Mouse (Mus musculus) adrenal gland, adult 8-10 months (tissue): Measurements from ENCODE around the gene Hs2st1. TPM values are rescaled to one million over a fixed set of nuclear protein-coding genes. Genes with fewer than 3 reads are reported as not detected.

Experiments used
- DNase-seq: peaks from one replicate; pipeline ENCODE4 v3.0.0; 2022
- total RNA-seq, 4 experiments: library from RNA; stranded (reverse); gene quantifications; 2 replicates each; pipeline ENCODE4 v1.2.4; 2022

Gene Hs2st1
- total RNA-seq, 4 experiments from 2014 or later, result 14.7 to 23.9 (median 17.6) TPM

DNA sequence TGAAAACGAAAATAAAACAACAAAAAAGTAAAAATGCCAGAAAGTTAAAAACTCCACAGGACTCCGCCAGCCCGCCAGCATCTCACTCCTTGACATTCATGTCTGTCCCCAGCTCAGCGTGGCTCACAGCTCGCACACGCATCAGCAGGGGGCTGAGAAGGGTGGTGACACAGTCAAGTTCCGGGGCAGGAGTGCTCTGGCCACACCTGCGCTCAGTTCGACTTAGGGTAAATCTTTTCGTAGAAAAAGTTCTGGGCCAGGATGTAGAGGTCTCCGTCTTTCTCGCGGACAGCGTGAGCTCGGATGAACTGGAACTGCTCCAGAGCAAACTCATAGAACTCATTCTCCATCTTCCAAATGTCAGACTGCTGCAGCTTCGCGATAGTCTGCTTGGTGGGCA lies 135.7 kb downstream of the Hs2st1 start:
- DNase-seq, result no peak

GRCm38 (mm10) chr3:144433039-144433438 lies 136.9 kb downstream of the Hs2st1 start:
- DNase-seq, result no peak

DNA sequence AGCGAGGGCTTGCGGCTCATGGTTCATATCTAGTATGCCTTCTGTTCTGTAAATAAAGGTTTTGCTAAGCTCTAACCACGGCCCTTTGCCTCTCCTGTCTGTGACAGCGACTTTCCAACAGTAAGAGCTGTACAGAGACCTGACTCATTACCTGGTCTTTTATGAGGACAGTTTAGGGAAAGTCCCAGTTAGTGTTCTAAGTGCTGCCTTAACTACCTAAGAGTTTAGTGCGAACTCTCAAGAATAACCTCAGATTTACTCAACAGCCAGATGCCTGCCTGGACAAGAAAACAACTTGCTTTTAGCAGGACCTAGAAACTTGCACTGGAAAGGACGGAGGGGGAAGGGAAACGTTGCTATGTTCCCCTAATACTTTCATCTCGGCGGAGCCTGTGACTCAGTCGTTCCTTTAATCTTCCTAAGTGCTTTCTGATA lies 137.8 kb downstream of the Hs2st1 start:
- no peak for DNase-seq

DNA sequence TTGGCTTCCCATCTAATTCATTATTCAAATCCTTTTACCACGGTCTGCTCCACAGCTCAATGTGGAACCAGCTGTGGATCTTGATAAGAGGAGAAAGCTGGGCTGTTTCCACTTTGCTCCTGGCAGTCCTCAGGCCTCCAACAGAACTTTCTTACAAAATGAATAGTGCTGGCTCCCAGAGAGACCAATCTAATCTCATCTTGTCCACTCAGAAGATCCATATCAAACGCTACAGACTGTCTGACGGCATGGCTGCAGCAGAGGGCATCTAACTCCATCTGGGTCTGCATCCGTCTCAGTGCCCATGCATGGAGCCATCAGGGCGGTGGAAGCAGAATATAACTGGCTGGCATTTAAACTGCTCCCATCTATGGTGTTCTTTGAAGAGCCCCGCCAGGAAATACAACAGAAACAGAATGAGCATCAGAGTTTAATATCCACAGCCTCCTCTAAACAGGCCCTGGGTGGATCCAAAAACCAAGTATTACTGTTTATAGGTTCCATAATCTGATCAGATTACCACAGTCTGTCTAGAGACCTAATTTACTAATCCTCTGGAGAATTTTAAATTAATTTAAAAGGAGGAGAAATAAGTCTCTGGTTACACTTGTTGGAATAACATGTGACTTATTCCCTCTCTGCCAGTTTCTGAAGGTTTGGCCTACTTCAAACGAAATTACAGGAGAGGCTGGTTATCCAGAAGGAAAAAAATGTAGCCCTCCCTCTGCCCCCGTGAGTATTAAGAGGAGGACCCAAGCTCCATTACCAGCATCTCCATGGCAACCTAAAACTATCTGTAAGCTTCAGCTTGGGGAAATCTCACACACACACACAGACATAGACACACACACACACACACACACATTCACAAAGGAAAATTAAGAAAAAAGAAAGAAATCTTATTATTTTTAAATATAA lies 141.2 kb downstream of the Hs2st1 start:
- no peak for DNase-seq

- no peak for DNase-seq
These were observed 144.9 kb downstream of the Hs2st1 start for GRCm38 (mm10) chr3:144425041-144425448.

GRCm38 (mm10) chr3:144421404-144422180 lies 148.4 kb downstream of the Hs2st1 start:
- DNase-seq, result no peak

- DNase-seq, result no peak
These were observed 156.2 kb downstream of the Hs2st1 start for GRCm38 (mm10) chr3:144413821-144414220.

DNA sequence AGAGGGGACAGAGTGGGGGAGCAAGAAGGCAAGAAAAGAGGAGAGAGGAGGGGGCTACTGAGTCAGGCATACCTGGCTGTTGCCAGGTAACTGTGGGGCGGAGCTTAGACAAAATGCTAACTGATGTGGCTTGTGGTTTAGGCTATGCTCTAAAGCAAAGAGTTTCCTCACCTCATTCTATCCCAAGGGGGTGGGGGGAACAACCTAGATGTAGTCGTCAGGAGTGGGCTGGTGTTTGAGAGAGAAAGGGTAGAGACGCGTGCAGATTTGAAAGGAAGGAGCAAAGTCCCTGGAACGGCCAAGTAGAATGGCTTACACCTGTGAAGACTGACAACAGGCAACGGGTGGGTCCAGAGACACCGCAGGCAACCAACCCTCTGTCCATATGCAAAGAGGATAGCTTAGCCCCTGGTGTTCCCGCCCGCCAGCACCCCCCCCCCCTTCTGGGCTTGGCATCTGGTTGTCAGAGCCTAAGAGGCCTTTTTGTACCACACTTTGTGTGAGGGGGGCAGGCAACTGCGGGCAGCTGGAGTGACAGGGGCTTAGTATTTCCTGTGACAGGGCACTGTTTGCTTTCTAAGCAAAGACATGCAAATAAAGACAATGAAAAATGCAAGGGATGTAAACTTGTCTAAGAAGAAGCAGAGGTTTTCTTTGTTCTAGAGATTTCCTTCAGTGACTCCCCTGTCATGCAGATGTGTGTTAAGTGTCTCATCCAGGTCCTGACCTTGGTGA lies 157.3 kb downstream of the Hs2st1 start:
- no peak for DNase-seq

GRCm38 (mm10) chr3:144411650-144412278 lies 158.2 kb downstream of the Hs2st1 start:
- DNase-seq, result no peak

DNA sequence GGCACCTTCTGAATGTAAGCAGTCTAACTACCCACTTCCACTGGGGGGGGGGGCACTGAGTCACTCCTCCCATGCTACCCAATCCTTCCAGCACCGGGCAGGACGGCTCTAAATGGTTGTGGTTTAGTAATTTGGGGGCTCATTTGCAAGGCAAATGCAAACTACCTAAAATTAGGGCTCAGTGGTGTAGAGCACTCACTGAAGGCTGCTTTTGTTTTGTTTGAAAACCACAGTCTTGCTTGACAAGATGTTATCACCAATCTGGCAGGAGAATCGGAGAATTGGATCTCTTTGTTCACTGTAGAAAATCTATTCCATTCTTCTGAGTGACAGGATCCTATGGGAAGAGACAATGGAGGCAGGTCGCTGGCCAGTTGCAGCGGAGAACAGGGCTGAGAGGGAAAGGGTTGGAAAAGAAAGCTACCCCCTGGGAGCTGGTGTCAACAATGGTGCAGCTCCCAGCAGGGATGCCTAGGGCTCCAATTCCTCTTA lies 158.9 kb downstream of the Hs2st1 start:
- no peak for DNase-seq

DNA sequence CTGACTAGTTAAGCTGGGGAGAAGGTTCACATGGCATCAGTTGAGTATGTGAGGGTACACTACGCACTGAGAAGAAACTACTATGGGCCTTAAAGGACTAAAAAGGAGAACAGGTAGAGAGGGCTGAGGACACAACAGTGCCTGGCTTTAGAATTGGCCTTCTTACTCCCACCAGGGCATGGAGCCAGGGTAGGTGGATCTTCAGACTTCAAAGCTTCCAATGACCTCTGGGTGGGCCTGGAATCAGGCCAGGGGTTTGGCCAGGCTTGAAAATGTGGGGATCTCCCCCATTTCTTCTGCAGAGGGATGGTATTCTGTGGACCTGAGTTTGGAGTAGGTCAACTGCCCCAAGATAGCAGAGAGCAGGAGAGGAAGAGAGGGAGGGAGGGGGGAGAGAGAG lies 161.0 kb downstream of the Hs2st1 start:
- DNase-seq, result no peak

DNA sequence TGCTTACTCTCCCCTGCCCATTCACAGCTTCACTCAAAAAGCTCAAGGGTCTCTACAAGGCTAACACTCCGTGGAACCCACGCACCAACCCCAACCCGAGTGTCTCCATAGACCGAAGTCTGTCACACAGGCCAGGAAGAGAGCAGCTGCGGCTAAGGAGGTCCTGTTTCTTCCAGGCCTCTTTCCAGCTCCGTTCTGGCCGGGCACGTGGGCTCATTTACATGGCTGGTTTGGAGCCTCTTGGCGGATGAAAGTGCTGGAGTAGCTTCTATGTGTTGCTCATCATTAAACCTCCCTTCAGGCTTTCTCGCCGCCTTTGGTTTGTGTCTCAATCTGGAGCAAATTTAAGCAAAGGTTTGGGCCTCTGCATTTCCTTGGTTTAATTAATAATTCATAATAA lies 164.7 kb downstream of the Hs2st1 start:
- no peak for DNase-seq

GRCm38 (mm10) chr3:144401292-144401691 lies 168.7 kb downstream of the Hs2st1 start:
- no peak for DNase-seq

GRCm38 (mm10) chr3:144400870-144401269 lies 169.1 kb downstream of the Hs2st1 start:
- no peak for DNase-seq

DNA sequence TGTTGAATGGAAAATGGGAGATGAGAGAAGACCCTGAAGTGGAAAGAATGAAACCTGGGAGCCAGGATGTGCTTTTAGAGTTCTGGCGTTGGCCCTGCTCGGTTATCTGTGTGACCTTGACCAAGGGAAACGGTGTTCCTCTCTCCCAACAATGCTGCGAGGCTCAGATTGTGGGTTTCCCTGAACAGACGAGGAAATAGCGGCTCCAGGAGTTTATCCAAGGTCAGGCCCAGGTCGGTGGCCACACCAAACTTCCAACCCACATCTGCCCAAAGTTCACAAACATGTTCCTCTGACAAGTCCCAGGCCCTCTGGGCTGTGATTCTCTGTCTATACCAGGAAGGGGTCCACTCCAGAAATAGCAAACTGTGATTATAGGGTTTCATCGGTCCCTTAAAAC lies 169.6 kb downstream of the Hs2st1 start:
- no peak for DNase-seq

GRCm38 (mm10) chr3:144399358-144400096 lies 170.5 kb downstream of the Hs2st1 start:
- DNase-seq, result peak; percentile 75

DNA sequence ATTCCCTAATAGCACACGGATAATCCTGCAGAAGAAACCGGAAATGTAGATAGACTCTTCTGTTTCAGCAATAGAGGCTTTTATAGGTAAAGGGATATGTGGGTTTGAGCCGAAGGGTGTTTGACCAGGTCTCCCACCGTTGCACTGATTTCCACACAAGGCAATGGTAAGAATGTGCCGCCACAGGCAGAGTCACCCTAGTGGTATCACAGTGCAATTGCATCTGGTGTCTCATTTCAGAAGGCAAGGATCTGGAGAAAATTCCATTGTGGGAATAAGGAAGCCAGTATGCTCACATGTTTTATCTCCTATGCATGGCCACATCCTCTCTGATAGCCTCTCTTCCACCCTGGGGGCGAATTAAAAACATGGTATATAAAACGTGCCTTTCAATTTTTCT lies 171.8 kb downstream of the Hs2st1 start:
- DNase-seq, result no peak

DNA sequence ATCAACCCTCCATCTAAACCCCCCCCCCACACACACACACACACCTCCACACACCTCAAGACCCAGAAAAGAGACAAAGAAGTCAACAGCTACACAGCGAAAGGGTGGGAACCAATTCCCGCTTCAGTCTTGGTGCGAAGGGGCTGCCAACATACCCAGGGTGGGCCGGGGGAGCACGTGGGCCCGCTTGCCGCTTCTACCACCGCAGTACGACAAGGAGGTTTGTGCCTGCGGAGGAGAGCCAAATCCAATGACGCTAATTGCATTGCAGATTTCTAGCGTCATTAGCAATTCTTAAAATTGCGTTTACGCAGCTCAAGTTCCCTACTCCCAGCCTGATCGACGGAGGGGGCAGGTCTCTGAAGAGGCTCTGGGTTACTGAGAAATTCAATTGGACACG lies 173.5 kb downstream of the Hs2st1 start:
- DNase-seq, result no peak

GRCm38 (mm10) chr3:144394454-144394943 lies 175.5 kb downstream of the Hs2st1 start:
- no peak for DNase-seq

DNA sequence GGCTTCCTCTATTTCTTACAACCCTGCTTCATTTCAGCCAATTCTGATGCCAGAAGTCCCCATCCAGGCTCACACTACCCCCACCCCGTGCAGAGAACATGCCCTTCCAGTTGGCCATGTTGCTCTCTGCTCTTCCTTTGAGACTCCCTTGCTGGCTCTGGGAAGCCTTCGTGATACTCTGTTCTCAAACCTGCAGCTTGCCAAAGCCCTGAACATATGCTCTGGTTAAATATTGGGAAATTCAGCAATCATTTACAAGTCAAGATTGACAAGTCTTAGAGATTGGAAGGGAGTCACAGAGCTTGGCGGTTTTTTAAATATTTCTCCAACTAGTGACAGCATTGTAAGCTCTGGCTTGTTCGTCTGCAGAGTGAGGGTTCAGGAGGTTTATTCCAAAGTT lies 183.5 kb downstream of the Hs2st1 start:
- DNase-seq, result no peak

DNA sequence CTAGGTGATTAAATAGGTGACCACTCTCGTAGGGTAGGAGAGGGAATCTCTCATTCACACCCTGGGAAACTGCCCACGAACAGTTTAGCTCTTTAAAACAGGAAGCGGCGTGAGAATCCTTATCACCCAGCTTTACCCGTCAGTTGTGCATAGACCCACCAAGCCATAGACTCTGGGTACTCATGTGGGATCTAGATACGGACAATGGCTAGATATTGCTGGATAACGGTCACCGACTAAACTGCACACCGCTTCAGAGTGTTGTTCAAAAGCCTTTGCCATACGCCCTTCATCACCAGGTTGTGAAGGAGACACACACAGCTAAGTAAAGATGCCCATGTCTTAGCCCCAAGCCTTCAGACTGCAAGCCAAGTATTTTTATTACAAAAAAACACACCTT lies 185.3 kb downstream of the Hs2st1 start:
- DNase-seq, result no peak
